Mouse (Mus musculus) CD4-positive, CD25-positive, alpha-beta regulatory T cell, adult 4 months (primary cell): Measurements from ENCODE around the gene Glo1. TPM values are rescaled to one million over a fixed set of nuclear protein-coding genes. Genes with fewer than 3 reads are reported as not detected.

Experiments used
- ATAC-seq: one replicate; pipeline ENCODE4 v1.8.0; 2017
- polyA plus RNA-seq, 2 experiments: library from polyadenylated mRNA; unstranded; fragments of 100-300 nt; shearing (Covaris generic); gene quantifications; one replicate each; pipeline ENCODE4 v1.2.1; 2017

Glo1 gene
- 100 to 1,000 TPM; 131 to 137 TPM for polyA plus RNA-seq

DNA sequence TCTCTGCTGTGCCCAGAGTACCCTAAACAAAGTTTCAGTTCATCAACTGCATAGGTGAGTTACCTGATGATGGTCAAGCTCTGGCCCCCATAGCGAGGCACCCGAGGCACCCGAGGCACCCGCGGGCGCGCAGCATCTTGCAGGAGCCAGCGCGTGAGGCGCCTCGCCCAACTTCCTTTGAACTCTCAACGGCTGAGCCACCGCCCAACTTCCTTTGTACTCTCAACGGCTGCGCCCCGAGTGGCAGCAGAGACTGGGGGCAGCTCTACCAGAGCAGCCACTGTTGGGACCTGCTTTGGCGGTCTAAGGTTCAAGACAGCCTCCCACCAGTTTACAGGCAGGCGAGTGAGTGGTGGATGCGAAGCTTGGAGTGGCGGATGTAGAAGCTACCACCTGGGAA is at the start of gene Glo1:
TSS of gene Glo1 (minus strand) at position 153 of the 400 bp plus-strand sequence.
- ATAC-seq, result peak; percentile 72

DNA sequence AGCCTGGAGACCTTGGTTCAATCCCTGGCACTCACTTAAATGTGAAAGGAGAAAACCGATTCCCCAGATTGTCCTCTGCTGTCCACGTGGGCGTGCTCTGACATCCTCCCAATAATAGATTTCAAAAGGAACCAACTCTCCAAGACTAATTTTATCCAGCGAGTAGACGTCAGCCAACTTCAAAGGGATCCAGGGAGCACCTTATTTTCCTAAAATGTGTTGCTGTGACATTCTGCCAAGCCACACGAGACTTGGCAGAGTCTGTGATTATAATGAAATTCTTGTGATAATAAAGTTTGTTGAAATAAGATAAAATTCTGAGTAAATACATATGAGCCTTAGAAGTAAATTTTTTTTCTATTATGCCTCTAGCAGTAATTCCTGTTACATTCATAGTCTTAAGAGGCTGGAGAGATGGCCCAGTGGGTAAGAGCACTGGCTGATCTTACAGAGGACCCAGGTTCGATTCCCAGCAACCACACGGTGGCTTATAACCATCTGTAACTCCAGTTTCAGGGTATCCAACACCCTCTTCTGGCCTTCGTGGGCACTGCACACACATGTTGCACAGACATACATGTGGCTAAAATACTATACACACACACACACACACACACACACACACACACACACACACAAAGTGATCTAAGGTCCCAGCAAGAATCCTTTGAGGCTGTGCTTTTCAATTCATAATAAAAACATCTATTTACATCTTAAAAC is 48.5 kb upstream of the Glo1 start:
- no peak for ATAC-seq

DNA sequence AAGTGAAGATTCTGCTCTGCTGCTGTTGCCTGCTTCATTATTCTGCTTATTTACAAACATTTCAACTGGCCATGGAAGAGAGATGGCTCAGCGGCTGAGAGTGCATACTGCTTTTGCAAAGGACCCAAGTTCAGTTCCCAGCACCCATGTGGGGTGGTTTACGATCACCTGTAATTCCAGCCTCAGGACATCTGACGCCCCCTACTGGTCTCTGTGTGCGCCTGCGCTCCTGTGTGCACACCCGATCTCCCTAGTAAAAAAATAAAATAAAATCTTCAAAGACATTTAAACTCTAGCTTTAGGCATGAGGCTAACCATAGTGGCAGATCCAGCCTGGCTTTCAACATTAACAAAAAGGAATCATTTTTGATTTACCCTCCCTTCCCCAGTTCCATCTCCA is 46.4 kb upstream of the Glo1 start:
- no peak for ATAC-seq

DNA sequence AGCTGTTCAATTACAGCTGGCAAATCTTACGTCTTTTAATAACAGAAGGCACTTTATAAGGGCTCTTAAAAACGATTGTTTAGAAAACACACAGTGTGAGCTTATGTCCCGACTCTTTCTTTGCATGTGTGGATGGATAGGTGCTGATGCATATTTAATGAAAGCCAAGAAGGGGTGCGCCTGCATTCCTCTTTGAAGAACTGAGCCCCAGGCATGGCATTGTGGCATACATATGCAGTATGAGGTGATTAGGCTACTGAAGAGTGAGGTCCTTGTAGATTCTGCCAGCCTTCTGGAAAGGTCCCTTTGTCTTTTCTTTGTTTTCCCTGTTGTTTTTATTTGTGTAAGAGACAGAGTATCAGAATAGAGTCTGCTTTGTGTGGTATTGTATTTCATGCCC is 45.9 kb upstream of the Glo1 start:
- ATAC-seq, result no peak

DNA sequence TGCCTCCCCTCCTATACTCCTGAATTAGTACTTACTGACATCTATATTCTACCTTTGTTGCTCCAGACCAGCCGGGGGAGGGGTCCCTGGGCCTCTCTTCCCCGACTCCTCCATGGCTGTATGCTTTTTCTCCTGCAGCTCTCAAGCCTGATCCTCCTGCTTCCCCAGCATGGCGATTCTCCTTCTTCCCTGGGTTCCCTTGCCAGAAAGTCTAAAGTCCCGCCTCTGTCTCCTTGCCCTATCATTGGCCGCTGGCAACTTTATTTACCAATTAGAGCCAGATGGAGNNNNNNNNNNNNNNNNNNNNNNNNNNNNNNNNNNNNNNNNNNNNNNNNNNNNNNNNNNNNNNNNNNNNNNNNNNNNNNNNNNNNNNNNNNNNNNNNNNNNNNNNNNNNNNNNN is 38.2 kb upstream of the Glo1 start:
- no peak for ATAC-seq

DNA sequence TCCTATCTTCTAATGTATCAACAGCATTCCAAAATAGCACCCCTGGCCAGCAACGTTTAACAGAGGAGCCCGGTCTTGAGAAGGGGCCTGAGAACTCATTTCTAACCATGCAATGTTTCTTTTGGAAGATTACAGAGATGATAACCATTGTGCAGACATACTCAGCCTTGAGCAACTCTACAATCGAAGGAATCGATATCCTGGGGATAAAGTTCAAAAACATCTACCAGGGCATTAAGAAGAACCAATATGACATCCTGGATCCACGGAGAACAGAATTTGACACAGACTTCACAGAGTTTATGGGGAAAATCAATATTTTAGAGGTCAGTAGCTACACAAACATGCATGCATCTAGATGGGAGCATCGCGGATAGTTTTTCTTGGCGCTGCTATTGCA is 36.5 kb upstream of the Glo1 start:
- no peak for ATAC-seq

DNA sequence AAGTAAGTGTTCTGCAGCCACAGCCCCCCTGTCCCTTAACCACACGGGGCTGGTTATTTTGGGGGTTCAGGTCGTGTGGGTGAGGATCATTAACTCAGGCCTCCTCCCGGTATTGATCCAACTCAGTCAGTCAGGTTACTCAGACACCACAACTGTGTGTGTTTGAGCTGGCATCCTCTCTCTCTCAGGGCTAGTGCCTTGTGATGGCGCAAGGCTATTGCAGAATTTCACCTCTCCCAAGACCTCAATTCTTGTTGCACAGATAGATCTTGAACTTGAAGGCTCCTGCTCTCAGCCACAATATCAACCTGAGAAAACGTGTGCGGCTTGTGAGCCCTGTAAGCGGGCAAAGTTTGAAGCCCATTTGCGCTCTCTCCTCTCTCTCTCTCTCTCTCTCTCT is 35.5 kb upstream of the Glo1 start:
- ATAC-seq, result no peak

DNA sequence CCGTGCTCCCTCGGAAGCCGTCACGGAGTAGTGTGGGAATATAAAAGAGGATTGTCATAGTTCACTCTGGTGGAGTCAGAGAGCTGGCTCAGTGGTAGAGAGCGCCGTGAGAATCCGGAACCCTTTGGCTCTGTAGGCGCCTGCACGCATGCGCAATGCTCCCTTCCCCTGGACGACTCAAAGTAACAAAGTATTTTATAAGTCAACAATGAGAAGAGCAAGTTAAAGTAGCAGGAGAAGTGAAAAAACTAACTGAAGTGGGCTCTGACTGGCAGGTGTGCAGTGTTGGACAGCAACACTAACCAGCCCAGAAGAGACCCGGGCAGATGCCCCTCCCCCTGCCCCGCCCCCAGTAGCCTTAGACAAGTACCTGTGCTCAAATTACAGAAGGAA is 31.5 kb upstream of the Glo1 start:
- ATAC-seq, result no peak

DNA sequence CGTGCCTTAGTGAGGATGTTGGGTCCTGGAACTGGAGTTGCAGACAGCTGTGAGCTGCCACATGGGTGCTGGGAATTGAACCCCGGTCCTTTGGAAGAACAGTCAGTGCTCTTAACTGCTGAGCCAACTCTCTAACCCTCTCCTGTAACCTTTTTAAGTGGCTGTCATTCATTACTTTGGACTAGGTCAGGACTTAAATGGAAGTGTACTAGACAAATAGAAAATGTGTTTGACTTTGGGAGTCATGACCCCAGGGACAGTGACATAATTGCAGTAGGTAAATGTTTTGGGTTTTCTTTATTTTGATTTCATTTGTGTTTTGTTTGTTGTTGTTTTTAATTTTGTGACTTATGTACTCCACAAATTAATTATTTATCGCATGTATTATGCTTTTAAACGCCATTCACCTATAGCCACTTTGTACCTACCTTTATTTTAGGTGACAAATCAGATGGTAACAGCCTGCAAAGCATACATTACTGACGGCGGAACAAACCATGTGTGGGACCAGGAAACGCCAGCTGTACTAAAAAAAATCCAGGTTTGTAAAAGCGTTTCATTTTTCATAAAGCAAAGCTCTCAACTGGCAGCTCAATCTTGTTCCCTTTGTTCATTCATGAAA is 31.0 kb upstream of the Glo1 start:
- ATAC-seq, result no peak

DNA sequence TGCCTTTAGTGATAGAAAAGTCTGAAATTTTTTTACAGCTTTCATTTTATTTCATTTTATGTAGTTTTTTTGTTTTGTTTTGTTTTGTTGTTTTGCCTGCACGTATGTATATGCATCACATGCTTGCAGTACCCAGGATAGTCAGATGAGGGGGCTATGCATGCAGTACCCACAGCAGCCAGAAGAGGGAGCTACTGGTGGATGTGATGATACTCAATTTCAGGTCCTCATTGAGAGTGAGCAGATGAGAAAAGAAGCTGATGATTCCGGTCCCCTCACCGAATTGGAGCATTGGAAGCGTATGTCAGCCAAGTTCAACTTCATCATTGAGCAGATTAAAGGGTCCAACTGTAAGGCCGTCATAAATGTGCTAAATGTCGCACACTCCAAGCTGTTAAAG is 26.3 kb upstream of the Glo1 start:
- no peak for ATAC-seq

DNA sequence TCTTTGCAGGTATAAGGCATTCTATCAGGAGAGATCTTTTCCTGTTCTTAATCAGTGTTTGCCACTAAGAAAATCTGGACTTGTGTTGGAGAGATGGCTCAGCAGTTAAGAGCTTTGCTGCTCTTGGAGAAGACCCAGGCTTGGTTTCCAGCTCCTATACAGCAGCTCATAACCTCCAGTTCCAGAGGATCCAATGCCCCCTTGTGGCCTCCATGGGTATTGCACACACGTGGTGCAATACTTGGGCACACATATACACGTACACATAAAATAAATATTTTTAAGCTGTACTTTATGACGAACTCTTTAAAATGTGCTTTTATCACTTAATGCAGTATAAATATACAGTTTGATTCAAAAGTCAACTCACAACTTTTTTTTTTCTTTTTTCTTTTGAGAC is 22.1 kb upstream of the Glo1 start:
- ATAC-seq, result no peak

DNA sequence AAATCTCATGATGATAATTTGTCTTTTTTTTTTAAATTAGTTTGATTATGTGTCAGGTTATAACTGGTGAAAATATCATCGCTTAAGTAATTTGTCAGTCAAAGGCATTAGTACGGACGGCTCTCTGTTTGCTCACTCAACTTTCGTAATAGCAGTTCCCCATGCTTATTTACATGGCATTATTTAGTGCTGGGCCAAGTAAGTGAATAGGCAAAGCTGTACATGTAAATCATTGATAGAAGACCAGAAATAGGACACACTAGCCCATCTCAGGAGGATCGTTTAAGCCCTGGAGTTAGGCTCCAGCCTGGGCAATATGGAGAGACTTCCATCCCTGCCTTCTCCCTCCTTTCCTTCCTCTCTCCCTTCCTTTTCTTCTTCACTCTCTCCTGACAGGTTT is 14.2 kb upstream of the Glo1 start:
- ATAC-seq, result no peak

DNA sequence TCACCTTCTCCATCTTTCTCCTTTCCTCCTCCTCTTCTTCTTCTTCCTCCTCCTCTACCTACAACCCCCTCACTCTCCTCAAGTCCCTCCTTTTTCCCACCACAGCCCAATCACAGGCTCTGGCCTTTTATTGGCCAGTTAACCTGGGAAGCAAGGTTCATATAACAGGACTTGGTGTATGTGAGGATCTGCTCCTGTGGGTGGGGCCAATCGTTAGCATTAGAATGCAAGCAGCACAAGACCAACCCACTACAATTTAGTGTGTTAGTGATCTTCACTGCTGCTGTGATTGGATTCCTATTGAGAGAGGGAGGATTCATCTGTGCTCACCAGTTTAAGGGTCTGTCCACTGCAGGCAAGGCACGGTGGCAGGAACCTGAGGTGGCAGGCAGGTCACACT is 12.3 kb upstream of the Glo1 start:
- no peak for ATAC-seq

DNA sequence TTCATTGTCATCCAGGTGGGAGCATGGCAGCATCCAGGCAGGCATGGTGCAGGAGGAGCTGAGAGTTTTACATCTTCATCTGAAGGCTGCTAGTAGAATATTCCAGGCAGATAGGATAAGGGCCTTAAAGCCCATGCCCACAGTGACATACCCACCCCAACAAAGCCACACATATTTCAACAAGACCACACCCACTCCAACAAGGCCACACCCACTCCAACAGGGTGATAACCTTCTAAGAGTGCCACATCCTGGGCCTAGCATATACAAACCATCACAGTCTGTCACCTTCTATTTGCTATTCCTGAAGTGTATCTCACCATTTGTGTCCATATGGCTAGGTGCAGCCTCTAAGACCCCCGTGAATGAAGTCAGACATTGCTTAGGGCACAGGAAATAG is 11.0 kb upstream of the Glo1 start:
- no peak for ATAC-seq

DNA sequence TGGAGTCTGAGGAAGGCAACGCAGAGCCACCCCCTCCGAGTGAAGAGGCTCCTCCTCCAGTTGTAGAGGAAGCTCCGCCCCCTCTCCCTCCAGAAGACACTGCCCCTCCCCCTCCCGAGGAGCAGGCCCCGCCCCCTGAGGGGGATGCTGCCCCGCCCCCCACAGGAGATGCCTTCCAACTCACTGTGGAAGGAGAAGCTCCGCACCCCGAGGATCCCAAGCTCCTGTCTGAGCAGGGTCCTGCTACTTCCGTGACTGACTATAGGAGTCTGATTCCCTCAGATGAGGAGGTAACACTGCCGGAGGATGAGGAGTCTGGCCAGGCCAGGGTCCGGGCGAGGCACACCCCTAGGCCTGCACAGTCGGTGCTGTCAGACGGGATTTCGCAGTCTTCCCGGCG is 8.7 kb upstream of the Glo1 start:
- ATAC-seq, result no peak

DNA sequence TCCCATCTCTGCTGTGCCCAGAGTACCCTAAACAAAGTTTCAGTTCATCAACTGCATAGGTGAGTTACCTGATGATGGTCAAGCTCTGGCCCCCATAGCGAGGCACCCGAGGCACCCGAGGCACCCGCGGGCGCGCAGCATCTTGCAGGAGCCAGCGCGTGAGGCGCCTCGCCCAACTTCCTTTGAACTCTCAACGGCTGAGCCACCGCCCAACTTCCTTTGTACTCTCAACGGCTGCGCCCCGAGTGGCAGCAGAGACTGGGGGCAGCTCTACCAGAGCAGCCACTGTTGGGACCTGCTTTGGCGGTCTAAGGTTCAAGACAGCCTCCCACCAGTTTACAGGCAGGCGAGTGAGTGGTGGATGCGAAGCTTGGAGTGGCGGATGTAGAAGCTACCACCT is 2.5 kb downstream of the Glo1 start, which contains the start of gene Dnah8:
TSS of gene Dnah8 (plus strand) at position 223 of the 400 bp plus-strand sequence.
- peak; percentile 75 for ATAC-seq

DNA sequence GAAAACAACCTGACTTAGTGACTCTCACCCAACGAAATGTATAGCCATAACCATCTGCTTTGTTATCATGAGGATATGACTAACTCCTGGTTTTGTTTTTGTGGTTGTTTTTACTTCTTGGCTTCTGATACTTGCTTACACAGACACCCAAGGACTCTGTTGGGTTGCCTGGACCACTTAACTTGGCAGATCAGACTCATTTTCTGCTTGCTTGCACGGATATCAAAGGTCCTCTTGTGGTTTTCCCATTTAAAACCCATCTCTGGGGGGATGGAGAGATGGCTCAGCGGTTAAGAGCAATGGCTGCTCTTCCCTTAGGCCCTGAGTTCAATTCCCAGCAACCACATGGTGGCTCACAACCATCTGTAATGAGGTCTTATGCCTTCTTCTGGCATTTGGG is 3.5 kb downstream of the Glo1 start:
- no peak for ATAC-seq

DNA sequence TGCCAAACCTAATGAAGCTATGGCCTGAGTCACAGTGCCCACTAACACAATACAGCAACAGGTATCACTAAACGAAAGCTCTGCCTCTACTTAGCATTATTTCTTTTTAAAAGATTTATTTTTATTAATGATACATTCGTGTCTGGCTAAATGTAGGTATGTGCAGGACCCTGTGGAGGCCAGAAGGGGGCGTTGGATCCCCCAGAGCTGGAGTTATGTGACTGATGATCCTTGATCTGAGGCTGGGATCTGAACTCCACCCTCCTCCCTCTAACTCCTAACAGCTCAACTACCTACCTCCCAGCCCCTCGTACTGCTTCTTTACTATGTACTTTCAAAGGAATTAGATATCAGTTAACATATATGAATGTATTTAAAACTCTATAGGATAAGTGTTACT is 5.2 kb downstream of the Glo1 start:
- no peak for ATAC-seq

DNA sequence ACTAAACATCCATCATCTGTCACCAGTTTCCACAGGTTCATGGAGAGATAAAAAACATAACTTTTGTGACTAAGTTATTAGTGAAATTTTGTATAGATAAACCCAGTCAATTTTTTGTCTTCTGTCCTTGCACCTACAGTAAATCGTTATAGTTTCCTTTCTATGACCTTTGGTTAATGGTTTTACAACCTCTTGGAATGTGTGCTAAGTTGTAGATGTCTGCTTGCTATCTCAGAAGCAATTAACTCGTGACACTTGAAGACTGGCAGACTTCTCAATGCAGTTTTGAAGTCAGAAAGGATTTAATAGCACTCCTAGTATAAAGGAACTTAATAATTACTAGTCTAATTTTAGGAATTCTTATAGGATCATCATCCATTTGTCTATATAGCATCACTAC is 6.1 kb downstream of the Glo1 start:
- no peak for ATAC-seq

DNA sequence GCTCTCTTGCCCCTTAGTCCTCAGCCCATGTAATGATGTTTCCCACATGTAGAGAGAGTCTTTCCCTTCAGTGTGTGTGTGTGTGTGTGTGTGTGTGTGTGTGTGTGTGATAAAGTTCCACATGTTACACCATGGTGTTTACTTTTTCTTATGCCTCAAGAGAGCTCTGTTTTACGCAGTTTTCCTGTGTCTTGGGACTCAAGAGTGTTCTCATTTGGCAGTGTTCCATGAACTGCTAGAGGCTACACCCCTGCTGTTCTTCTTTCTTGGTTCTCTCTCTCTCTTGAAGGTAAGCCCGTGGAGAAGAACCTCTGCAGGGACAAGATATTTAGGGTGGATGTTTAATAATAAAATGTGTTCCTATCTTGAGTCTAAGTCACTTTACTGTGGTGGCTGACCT is 7.5 kb downstream of the Glo1 start:
- no peak for ATAC-seq

DNA sequence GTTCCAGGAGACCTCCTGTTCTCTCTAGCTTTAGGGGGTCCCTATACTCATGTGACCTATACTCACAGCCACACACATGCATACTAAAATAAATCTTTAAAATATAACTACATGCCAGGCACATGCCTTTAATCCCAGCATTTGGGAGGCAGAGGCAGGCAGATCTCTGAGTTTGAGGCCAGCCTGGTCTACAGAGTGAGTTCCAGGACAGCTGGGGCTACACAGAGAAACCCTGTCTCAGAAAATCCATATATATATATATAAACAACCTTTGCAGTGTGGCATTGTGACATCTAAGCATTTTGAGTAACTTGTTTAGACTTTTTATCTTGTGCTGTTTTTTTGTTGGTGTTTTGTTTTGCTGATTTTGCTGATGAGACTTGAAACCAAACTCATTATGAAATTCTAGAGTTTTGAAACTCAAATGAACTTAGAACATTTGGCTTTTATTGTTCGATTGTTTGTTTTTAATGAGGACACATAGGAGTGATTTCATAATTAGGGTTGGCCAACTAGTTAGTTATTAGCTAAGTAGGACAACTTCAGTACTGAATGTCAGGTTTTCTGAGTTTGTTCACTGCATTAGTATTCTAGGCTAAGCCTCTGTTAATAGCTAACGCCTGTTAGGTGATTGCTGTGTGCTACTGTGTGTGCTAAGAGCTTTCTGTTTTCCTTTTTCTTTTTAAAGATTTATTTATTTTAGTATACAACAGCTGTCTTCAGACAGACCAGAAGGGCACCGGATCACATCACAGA is 8.4 kb downstream of the Glo1 start:
- no peak for ATAC-seq

DNA sequence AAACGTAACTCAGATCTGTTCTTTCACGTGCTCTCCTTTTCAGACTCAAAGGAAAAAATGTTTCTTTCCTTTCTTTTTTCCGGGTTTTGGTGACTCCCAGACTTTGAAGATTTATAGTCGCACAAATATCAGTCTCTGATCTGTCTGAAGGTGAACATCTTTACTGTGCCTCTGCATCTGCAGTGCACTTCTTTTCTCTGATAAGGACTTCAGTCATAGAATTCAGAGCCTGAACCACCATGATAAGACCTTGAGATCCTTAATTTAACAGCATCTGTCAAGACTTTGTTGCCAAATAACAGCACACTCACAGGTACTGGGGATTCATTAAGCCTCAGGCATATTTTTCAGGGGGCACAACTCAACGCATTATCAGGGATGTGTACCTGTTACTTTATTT is 10.5 kb downstream of the Glo1 start:
- no peak for ATAC-seq

DNA sequence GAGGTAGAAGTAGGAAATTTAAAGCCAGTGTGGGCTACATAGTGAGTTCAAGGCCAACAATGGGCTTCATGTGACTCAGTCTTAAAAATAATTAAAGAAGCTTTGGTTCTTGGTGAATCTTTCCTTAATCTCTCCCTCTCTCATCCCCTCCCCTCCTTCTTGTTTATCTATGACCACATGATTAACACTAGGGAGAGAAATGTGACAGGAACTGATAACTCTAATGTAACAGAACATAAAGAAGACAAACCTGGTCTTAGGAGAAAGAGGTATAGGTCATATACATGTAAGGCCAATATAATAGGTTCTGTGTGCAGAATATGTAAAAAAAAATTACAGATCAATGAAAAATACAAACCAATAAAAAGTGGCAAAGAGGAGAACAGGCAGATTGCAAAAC is 13.3 kb downstream of the Glo1 start:
- ATAC-seq, result no peak
